Mouse (Mus musculus) liver, embryonic 15.5 days (tissue): ENCODE measurements around the gene Pde2a. TPM values are rescaled to one million over a fixed set of nuclear protein-coding genes. Genes with fewer than 3 reads are reported as not detected.

Experiments used
- ATAC-seq: fragments of 200-750 bp; cut with Nextera tagmentation; 2 replicates; pipeline ENCODE4 v1.8.0; 2017; ENCODE audit warnings: moderate number of reproducible peaks, mild to moderate bottlenecking, moderate library complexity; ENCODE audit not compliant: insufficient read depth
- H3K27ac ChIP-seq: fragments of 300-500 bp; sonication (generic); replicated peaks from 2 replicates; pipeline ENCODE4 v1.5.1; 2015; ENCODE audit warnings: mild to moderate bottlenecking, inconsistent platforms
- H3K27me3 ChIP-seq: fragments of 300-500 bp; sonication (generic); 2 replicates; pipeline ENCODE4 v1.6.1; 2015; ENCODE audit warnings: mild to moderate bottlenecking, inconsistent platforms
- H3K36me3 ChIP-seq: fragments of 300-500 bp; sonication (generic); replicated peaks from 2 replicates; pipeline ENCODE4 v1.6.1; 2015; ENCODE audit warnings: moderate library complexity, mild to moderate bottlenecking, inconsistent platforms
- H3K4me1 ChIP-seq: fragments of 300-500 bp; sonication (generic); replicated peaks from 2 replicates; pipeline ENCODE4 v1.6.1; 2015; ENCODE audit warnings: inconsistent platforms
- H3K4me2 ChIP-seq: fragments of 300-500 bp; sonication (generic); 2 replicates; pipeline ENCODE4 v1.6.1; 2015; ENCODE audit warnings: moderate library complexity, mild to moderate bottlenecking, inconsistent platforms
- H3K4me3 ChIP-seq: fragments of 300-500 bp; sonication (generic); replicated peaks from 2 replicates; pipeline ENCODE4 v1.5.1; 2015; ENCODE audit warnings: mild to moderate bottlenecking, inconsistent platforms
- H3K9ac ChIP-seq: fragments of 300-500 bp; sonication (generic); 2 replicates; pipeline ENCODE4 v1.6.1; 2015; ENCODE audit warnings: moderate library complexity, mild to moderate bottlenecking, inconsistent platforms
- H3K9me3 ChIP-seq: fragments of 300-500 bp; sonication (generic); replicated peaks from 2 replicates; pipeline ENCODE4 v1.6.1; 2016; ENCODE audit warnings: inconsistent platforms
- WGBS: fragments of 180-500 bp; shearing (Covaris S2); methylation state at CpG from one replicate; pipeline ENCODE4 v1.1.7; 2015; ENCODE audit warnings: mixed read lengths; ENCODE audit not compliant: insufficient replicate concordance; 5-methylcytosine and 5-hydroxymethylcytosine counted together
- polyA plus RNA-seq: library from polyadenylated mRNA; unstranded; fragments of >200 nt; fragmentation: Nextera tagmentation; extraction: Ambion mirVana; gene quantifications from 2 replicates; pipeline ENCODE4 v1.2.1, GENCODE M21; 2015

Pde2a gene
- polyA plus RNA-seq, 1 experiment from 2014 or later: 12.0 TPM

DNA sequence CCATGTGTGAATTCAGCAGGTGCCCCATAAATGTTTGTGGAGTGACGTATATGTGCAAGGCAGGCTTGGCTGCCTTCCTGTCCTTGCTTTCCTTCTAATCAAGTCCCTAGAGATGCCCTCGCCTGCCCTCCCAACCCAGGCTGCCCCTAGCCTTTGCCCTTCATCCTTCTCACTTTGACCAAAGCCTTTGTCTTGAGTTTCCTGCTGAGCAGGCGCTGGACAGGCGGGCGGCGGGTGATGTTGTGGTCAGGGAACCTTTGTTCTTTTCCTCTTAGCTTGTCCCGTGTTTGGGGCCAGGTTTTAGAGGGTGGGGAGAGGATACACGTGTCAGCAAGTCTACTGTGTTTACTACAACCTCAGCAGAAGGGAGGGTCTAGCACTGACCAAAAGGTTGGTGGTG is 32.2 kb downstream of the Pde2a start:
- Histone ChIP-seq H3K36me3 (no peaks in the 10 kb centered on the region), H3K4me1 (peaks cover 10% of the 10 kb centered on the region), H3K4me3 (no peak overlapping the region), H3K9me3 (no peaks in the 10 kb centered on the region), H3K9ac (no peak overlapping the region), H3K27me3 (peaks cover 59% of the 10 kb centered on the region), H3K4me2 (peak overlapping the region; percentile 16), H3K27ac (no peak overlapping the region)
- no peak for ATAC-seq
- WGBS: 37% methylated on average over 8 of the region's 8 CpGs

DNA sequence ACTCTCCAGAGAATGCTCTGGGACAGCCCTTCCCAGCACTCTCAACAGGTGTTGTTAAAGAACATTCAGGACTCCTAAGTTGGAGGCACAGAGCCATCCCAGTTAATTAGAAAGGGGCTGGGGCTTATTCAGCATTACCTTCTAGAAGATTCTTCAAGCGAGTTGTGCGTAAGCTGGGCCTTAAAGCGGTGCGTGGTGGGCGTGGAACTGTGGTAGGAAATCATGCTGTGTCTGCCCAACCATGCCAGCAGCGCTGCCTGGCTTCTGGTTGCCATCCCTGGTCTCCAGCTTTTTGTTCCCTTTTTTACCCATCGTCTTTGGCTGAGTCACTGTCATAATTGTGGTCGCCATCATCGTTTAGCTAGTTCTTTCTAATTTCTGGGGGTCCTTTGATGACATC is 33.0 kb downstream of the Pde2a start:
- Histone ChIP-seq H3K36me3 (no peaks in the 10 kb centered on the region), H3K4me2 (no peak overlapping the region), H3K9ac (no peak overlapping the region), H3K27ac (no peak overlapping the region), H3K27me3 (peaks cover 58% of the 10 kb centered on the region), H3K9me3 (no peaks in the 10 kb centered on the region), H3K4me1 (peaks cover 10% of the 10 kb centered on the region), H3K4me3 (no peak overlapping the region)
- ATAC-seq: no peak
- 29% methylated on average over 9 of the region's 9 CpGs for WGBS

DNA sequence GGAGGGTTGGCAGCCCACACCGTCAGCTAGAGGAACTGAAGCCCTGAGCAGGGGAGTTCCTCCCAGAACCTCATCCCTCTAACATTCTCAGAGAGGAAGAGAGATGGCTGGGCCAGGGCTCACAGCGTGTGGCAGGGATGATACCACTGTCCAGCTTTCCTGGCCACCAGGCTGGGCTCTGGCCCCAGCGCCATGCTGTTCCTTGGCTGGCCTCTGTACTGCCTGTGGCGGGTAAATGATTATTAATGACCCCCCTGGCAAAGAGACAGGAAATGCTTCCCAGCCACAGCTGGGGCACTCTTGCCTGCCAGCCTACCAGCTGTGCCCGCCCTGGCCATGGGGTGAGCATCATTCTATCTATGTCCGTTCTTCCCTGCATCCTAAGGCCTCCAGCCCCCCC is 33.6 kb downstream of the Pde2a start:
- Histone ChIP-seq H3K27ac (no peak overlapping the region), H3K4me3 (no peak overlapping the region), H3K9me3 (no peaks in the 10 kb centered on the region), H3K4me1 (peaks cover 10% of the 10 kb centered on the region), H3K4me2 (no peak overlapping the region), H3K27me3 (peaks cover 51% of the 10 kb centered on the region), H3K36me3 (no peaks in the 10 kb centered on the region), H3K9ac (no peak overlapping the region)
- ATAC-seq: no peak
- WGBS: 51% methylated on average over 6 of the region's 6 CpGs

DNA sequence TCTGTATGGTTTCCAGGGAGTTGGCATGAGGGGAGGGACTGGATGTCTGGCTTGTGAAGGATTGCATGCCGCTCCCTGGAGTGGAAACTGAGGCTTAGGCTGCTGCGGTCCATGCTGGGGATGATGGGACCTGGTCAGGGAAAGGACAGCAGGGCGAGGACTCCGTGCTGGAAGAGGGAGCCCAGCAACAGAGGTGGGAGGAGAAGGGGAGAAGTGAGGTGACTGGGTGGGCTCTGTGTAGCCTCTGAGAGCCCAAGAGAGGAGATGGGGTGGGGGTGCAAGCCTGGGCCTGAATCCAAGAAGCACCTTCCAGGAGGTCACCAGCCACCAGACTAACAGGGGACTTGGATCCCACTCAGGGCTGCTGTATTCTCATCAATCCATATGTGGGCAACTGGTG is 34.8 kb downstream of the Pde2a start:
- no peak overlapping the region for H3K9ac ChIP-seq
- H3K4me2 ChIP-seq: no peak overlapping the region; the same call in 1 of the 2 replicates
- 57% methylated on average over 4 of the region's 4 CpGs for WGBS

DNA sequence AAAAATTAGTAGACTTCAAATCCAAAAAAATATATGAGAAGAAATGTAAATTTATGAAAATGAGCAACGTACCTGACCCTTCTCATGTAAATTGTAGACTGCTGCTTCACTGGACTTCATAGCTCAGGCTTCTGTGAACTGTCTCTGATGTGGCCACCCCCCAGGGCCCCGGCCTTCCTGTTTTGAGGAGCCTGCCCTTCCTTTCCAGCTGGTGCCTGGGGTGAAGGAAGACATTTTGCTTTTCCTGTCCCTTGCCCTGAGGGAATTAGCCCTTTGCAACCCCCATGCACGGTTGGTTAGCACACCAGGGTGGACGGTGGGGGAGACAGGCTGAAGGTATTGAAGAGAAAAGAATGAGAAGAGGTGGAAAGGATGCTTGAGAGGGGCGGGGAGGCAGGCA is 35.3 kb downstream of the Pde2a start:
- 22% methylated on average over 5 of the region's 5 CpGs for WGBS
- H3K9me3 ChIP-seq: no peaks in the 10 kb centered on the region
- H3K9ac ChIP-seq: no peak overlapping the region
- H3K4me1 ChIP-seq: 0 out of 2 replicates have a peak, but pooled peaks cover 3% of the 10 kb centered on the region
- H3K4me2 ChIP-seq: no peak overlapping the region
- 0 out of 2 replicates have a peak overlapping the region, but pooled peaks have one; percentile 1 for H3K27ac ChIP-seq
- H3K4me3 ChIP-seq: no peak overlapping the region
- H3K27me3 ChIP-seq: peaks cover 35% of the 10 kb centered on the region
- H3K36me3 ChIP-seq: no peaks in the 10 kb centered on the region
- ATAC-seq: no peak

More for the DNA sequence above, 34.8 kb downstream of the Pde2a start:
- H3K4me3 ChIP-seq: no peak overlapping the region
- no peaks in the 10 kb centered on the region for H3K36me3 ChIP-seq
- ATAC-seq: no peak
- H3K9me3 ChIP-seq: no peaks in the 10 kb centered on the region
- 0 out of 2 replicates have a peak, but pooled peaks cover 3% of the 10 kb centered on the region for H3K4me1 ChIP-seq
- H3K27me3 ChIP-seq: peaks cover 40% of the 10 kb centered on the region
- no peak overlapping the region for H3K27ac ChIP-seq

DNA sequence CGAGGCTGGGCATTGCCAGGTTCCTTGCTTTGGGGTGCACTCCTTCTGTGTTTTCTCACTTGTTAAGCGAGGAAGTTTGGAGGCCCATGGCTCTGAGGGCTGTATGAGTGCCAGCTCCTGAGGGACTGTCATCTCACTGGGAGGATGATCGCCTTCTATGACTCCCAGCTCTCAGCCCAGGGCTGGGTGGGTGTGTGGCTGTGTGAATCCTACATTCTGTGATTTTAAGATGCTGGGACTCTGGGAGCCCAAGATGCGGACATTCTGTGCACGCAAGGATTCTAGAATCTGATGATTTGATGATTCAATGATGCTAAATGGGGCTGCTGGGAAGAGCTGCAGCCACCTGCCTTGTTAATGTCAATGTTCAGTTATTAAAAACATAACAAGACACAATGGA is 35.8 kb downstream of the Pde2a start:
- no peak overlapping the region for H3K9ac ChIP-seq
- H3K36me3 ChIP-seq: no peaks in the 10 kb centered on the region
- 0 out of 2 replicates have a peak overlapping the region, but pooled peaks have one; percentile 1 for H3K27ac ChIP-seq
- no peak for ATAC-seq
- 64% methylated on average over 5 of the region's 5 CpGs for WGBS
- no peak overlapping the region for H3K4me3 ChIP-seq
- no peaks in the 10 kb centered on the region for H3K9me3 ChIP-seq
- H3K4me2 ChIP-seq: no peak overlapping the region
- peaks cover 30% of the 10 kb centered on the region for H3K27me3 ChIP-seq
- H3K4me1 ChIP-seq: 0 out of 2 replicates have a peak, but pooled peaks cover 3% of the 10 kb centered on the region

DNA sequence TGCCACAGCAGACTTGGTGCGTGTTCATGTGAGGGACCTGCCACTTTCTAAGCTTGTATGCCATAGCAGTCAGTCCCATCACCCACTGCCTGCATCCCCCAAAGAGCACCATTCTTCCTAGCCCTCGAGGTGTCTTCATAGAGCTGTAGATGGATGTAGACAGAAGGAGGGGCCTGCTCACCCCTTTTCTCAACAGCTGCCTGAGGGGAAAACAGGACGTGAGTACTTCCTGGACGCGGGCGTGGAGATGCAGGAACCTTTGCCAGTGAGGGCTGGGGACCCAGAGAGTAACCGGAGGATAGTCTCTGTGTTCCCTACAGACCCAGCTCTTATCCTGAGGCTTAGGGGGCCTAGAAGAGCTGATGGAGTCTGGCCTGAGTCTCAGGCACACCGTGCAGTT is 36.3 kb downstream of the Pde2a start:
- no peaks in the 10 kb centered on the region for H3K9me3 ChIP-seq
- WGBS: 24% methylated on average over 8 of the region's 8 CpGs
- 0 out of 2 replicates have a peak, but pooled peaks cover 3% of the 10 kb centered on the region for H3K4me1 ChIP-seq
- H3K4me2 ChIP-seq: no peak overlapping the region
- no peak overlapping the region for H3K4me3 ChIP-seq
- ATAC-seq: no peak
- peaks cover 25% of the 10 kb centered on the region for H3K27me3 ChIP-seq
- no peak overlapping the region for H3K9ac ChIP-seq
- H3K27ac ChIP-seq: no peak overlapping the region
- H3K36me3 ChIP-seq: no peaks in the 10 kb centered on the region

DNA sequence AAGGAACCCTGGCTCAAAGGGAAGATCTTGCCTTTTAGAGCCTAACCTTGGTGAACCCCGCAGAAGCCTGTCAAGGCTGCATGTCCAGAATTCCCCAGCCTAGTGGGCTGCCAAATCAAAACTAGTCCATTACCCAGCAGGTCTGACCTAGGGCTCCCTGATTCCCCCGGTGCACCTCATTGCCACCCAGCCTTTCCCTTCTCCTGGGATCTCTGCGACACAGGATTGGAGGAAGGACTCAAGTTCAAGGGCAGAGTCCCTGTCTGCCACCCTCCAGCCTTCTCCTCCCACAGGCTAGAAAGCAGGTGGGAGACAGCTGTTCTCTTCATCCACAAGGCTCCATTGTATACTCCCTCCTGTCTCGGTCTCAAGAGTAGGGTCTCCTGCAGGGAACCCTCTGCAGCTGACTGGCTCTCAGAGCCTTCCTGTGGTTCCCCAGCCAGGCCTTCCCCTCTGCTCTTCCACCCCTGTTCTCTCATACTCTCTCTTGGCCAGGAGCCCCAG is 36.8 kb downstream of the Pde2a start:
- H3K4me1 ChIP-seq: 0 out of 2 replicates have a peak, but pooled peaks cover 3% of the 10 kb centered on the region
- H3K4me2 ChIP-seq: no peak overlapping the region
- H3K4me3 ChIP-seq: no peak overlapping the region
- peaks cover 19% of the 10 kb centered on the region for H3K27me3 ChIP-seq
- no peaks in the 10 kb centered on the region for H3K9me3 ChIP-seq
- H3K36me3 ChIP-seq: no peaks in the 10 kb centered on the region
- H3K9ac ChIP-seq: no peak overlapping the region
- no peak overlapping the region for H3K27ac ChIP-seq
- ATAC-seq: no peak
- 66% methylated on average over 4 of the region's 4 CpGs for WGBS

DNA sequence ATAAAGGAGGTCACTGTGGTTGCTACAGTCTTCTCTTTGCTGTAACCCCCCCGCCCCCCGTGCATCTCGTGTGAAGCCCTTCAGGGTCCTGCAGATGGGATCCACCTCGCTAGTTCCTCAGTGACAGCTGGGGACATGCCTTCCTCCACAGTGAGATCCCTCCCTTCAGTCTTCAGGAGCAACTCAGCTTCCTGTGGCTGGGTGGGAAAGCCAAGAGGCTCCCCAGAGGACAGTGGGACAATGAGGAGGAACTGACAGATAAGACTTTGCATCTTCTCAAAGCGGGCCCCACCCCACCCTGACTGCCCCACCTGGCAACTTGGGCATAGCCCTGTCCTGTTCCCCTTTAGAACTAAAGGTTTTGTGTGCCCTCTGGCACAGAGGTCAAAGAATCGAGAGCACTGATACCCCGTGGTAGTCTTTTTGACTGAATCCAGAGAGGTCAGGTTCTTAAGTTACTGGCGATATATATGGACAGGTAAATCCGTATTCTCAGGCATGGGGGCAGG is 37.9 kb downstream of the Pde2a start:
- Histone ChIP-seq H3K27me3 (peaks cover 14% of the 10 kb centered on the region), H3K4me2 (no peak overlapping the region), H3K4me1 (0 out of 2 replicates have a peak, but pooled peaks cover 2% of the 10 kb centered on the region), H3K9me3 (no peaks in the 10 kb centered on the region), H3K27ac (no peak overlapping the region), H3K36me3 (no peaks in the 10 kb centered on the region), H3K9ac (no peak overlapping the region), H3K4me3 (no peak overlapping the region)
- ATAC-seq: no peak
- WGBS: 46% methylated on average over 9 of the region's 9 CpGs

DNA sequence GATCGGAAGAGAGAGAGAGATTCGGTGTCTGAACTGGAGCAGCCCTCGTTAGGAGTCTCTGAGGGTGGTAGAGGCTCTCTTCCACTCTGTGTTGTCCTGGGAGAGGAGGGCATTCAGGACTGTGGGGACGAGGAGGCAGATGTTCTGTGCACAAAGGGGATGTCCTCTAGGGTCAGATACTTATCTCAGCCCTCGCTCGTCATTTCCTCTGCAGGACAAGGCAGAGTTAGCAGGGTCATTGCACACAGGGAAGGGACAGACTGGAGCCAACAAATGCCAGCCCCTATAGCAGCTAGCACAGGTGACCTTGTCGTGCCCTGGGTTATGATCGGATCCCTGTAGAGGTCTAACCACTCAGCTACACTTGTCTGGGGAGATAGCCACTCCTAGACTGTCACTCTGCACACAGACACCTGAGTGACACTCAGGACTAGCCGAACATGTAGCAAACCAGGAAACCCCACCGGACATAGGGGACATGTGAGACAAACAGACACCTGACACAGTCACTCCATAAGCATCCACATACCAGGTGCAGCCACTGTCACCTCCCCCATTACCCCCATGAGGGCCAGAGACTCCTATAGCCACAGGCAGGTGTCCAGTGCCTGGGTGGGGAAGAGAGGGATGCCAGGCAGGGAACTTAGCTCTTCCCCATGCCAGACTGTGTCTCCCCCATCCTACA is 38.6 kb downstream of the Pde2a start:
- no peaks in the 10 kb centered on the region for H3K36me3 ChIP-seq
- no peaks in the 10 kb centered on the region for H3K9me3 ChIP-seq
- no peak overlapping the region for H3K27ac ChIP-seq
- no peak overlapping the region for H3K4me2 ChIP-seq
- no peak for ATAC-seq
- WGBS: 30% methylated on average over 10 of the region's 10 CpGs
- H3K4me1 ChIP-seq: peaks cover 6% of the 10 kb centered on the region
- no peak overlapping the region for H3K4me3 ChIP-seq
- no peak overlapping the region for H3K9ac ChIP-seq
- H3K27me3 ChIP-seq: peaks cover 11% of the 10 kb centered on the region

DNA sequence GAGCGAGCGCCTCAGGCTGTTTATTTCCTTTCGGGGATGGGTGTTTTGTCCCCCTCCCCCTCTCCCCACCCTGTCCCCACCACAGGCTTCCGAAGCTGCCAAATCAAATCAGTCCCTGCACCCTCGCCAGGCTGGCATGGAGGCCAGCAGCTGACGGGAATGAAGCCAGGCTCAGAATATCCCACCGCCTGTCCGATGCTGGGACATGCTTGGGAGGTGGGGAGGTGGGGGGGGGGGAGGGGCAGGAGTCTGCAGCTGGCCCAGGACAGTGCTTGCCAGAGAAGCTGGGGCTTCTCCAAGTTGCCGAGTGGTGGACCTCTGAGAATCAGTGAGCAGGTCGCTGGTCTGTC is 39.1 kb downstream of the Pde2a start:
- Histone ChIP-seq H3K9me3 (no peaks in the 10 kb centered on the region), H3K4me2 (no peak overlapping the region), H3K36me3 (no peaks in the 10 kb centered on the region), H3K27me3 (0 out of 2 replicates have a peak, but pooled peaks cover 7% of the 10 kb centered on the region), H3K4me1 (peaks cover 11% of the 10 kb centered on the region), H3K9ac (no peak overlapping the region), H3K27ac (no peak overlapping the region), H3K4me3 (no peak overlapping the region)
- no peak for ATAC-seq
- 51% methylated on average over 10 of the region's 10 CpGs for WGBS
